28 mouse cellular contexts compared by ENCODE assay signal in genomic region chr5:91101742-91102141, GRCm38 (mm10). TPM values are rescaled to one million over a fixed set of nuclear protein-coding genes. Genes with fewer than 3 reads are reported as not detected.
DNase-seq lines count a peak whose midpoint lies in the region; ATAC-seq and TF ChIP-seq lines count a peak whose summit lies in the region.
"Had no signal": no experiment of that assay in that cellular context is flagged by ENCODE, and none has a peak within 500 bp of the region (broad histone marks: within the 10 kb centered on the region; RNA-seq: fewer than 3 reads in every experiment).

No protein-coding gene starts in this region.

- DNase-seq in forebrain, embryonic 14.5 days (ENCODE audit: low spot score): peak; percentile 6
- DNase-seq in forebrain, embryonic 10.5 days (ENCODE audit: extremely low spot score, low spot score): no peak
- peak; percentile 83 for DNase-seq in 3T3-L1 (ENCODE audit: low read depth, low spot score)
- peak; percentile 11 for DNase-seq in brain, embryonic 14.5 days (ENCODE audit: low read depth)
- DNase-seq in layer of hippocampus, adult 9-11 months: peak; percentile 35
- DNase-seq in spleen, adult 18-20 months: no peak
- DNase-seq in cerebellum, postnatal 36 days: no peak
- DNase-seq: adrenal gland, adult 2 months; cerebellum, adult 9-10 months; gastrocnemius, postnatal 36 days; heart, adult 2 months; heart, postnatal 14 days; kidney, postnatal 36 days; lung, adult 18-20 months; lung, postnatal 10 days; right cerebral cortex, adult 18-20 months had no signal

- no peaks in the 10 kb centered on the region for H3K4me1 ChIP-seq in forebrain, embryonic 14.5 days (ENCODE audit: control insufficient read depth, insufficient read depth, low read length)
- H3K4me1 ChIP-seq in forebrain, embryonic 10.5 days: no peaks in the 10 kb centered on the region
- 0 out of 2 replicates have a peak, but pooled peaks cover 2% of the 10 kb centered on the region for H3K4me1 ChIP-seq in intestine, embryonic 16.5 days (ENCODE audit: control insufficient read depth, insufficient read depth, low read length)
- H3K4me1 ChIP-seq: heart, embryonic 13.5 days; kidney, embryonic 15.5 days; limb, embryonic 13.5 days; liver, embryonic 12.5 days had no signal

- no peak for TF ChIP-seq CTCF in brain, embryonic 14.5 days (IDR thresholded peaks at IDR 0.05; ENCODE audit: borderline replicate concordance, extremely low read depth, insufficient read depth, insufficient read length)

- no peak overlapping the region for H3K4me2 ChIP-seq in forebrain, embryonic 14.5 days (ENCODE audit: low read length)
- H3K4me2 ChIP-seq in intestine, embryonic 16.5 days (ENCODE audit: low read depth, low read length): no peak overlapping the region
- H3K4me2 ChIP-seq: heart, embryonic 13.5 days; kidney, embryonic 15.5 days; limb, embryonic 13.5 days; liver, embryonic 12.5 days; midbrain, embryonic 11.5 days had no signal

- 90% methylated on average over 5 of the region's 5 CpGs for WGBS in forebrain, embryonic 14.5 days
- WGBS in forebrain, embryonic 10.5 days: 97% methylated on average over 5 of the region's 5 CpGs
- 95% methylated on average over 5 of the region's 5 CpGs for WGBS in intestine, embryonic 16.5 days

- no peak overlapping the region for H3K4me3 ChIP-seq in forebrain, embryonic 14.5 days (ENCODE audit: low read depth, low read length)
- no peak overlapping the region for H3K4me3 ChIP-seq in forebrain, embryonic 10.5 days
- H3K4me3 ChIP-seq in intestine, embryonic 16.5 days (ENCODE audit: low read length): no peak overlapping the region
- H3K4me3 ChIP-seq: heart, adult 2 months; heart, embryonic 13.5 days; kidney, embryonic 15.5 days; limb, embryonic 13.5 days; liver, embryonic 12.5 days had no signal

- no peak for ATAC-seq in forebrain, embryonic 14.5 days
- ATAC-seq in intestine, embryonic 16.5 days: no peak
- ATAC-seq: hindbrain, postnatal 0 days; intestine, postnatal 0 days; liver, embryonic 12.5 days had no signal

- no peaks in the 10 kb centered on the region for H3K36me3 ChIP-seq in forebrain, embryonic 14.5 days (ENCODE audit: control insufficient read depth, insufficient read depth, low read length)
- H3K36me3 ChIP-seq in forebrain, embryonic 10.5 days (replicated peaks): no peaks in the 10 kb centered on the region
- H3K36me3 ChIP-seq in intestine, embryonic 16.5 days (ENCODE audit: control insufficient read depth, insufficient read depth, low read length): no peaks in the 10 kb centered on the region
- H3K36me3 ChIP-seq: heart, embryonic 13.5 days; kidney, embryonic 15.5 days; limb, embryonic 13.5 days; liver, embryonic 12.5 days had no signal

- no peaks in the 10 kb centered on the region for H3K27me3 ChIP-seq in forebrain, embryonic 14.5 days (replicated peaks; ENCODE audit: control insufficient read depth, insufficient read depth, low read length)
- no peaks in the 10 kb centered on the region for H3K27me3 ChIP-seq in forebrain, embryonic 10.5 days (ENCODE audit: poor library complexity, severe bottlenecking)
- H3K27me3 ChIP-seq in intestine, embryonic 16.5 days (replicated peaks; ENCODE audit: control insufficient read depth, insufficient read depth, low read length): no peaks in the 10 kb centered on the region
- H3K27me3 ChIP-seq: heart, embryonic 13.5 days; kidney, embryonic 15.5 days; limb, embryonic 13.5 days; liver, embryonic 12.5 days had no signal

- H3K9me3 ChIP-seq in forebrain, embryonic 14.5 days (replicated peaks; ENCODE audit: control insufficient read depth, low read length): no peaks in the 10 kb centered on the region
- no peaks in the 10 kb centered on the region for H3K9me3 ChIP-seq in forebrain, embryonic 10.5 days
- no peaks in the 10 kb centered on the region for H3K9me3 ChIP-seq in intestine, embryonic 16.5 days (ENCODE audit: control insufficient read depth, low read length)
- H3K9me3 ChIP-seq: heart, embryonic 13.5 days; kidney, embryonic 15.5 days; limb, embryonic 13.5 days; liver, embryonic 12.5 days had no signal

- no peak overlapping the region for H3K9ac ChIP-seq in forebrain, embryonic 14.5 days (ENCODE audit: low read length)
- no peak overlapping the region for H3K9ac ChIP-seq in intestine, embryonic 16.5 days (ENCODE audit: low read depth, low read length)
- H3K9ac ChIP-seq: heart, embryonic 13.5 days; kidney, embryonic 15.5 days; limb, embryonic 13.5 days; liver, embryonic 12.5 days had no signal

- no peak overlapping the region for H3K27ac ChIP-seq in forebrain, embryonic 14.5 days (ENCODE audit: low read depth, low read length)
- H3K27ac ChIP-seq in forebrain, embryonic 10.5 days: no peak overlapping the region
- H3K27ac ChIP-seq in intestine, embryonic 16.5 days (ENCODE audit: low read length): no peak overlapping the region
- H3K27ac ChIP-seq: heart, adult 2 months; heart, embryonic 13.5 days; hindbrain, postnatal 0 days; kidney, embryonic 15.5 days; limb, embryonic 13.5 days; liver, embryonic 12.5 days had no signal

- no peak for TF ChIP-seq POLR2A in brain, embryonic 14.5 days (IDR thresholded peaks at IDR 0.05; ENCODE audit: borderline replicate concordance, extremely low read depth, insufficient read depth, insufficient read length, poor library complexity, severe bottlenecking)

RNA-seq across cellular contexts. Expression of gene Ereg, which starts 27.3 kb away (rescaled TPM):
- polyA plus RNA-seq in forebrain, embryonic 14.5 days (2014; fragmentation: Nextera tagmentation; extraction: Ambion mirVana): not detected in 2 replicates
- polyA plus RNA-seq in forebrain, embryonic 10.5 days (2016; fragmentation: Nextera tagmentation; extraction: Ambion mirVana): 0.07 TPM in 1 of 2 replicates, not detected in the other
- polyA plus RNA-seq in brain, embryonic 14.5 days (2012; rRNA removed): 0.01 and 0.03 TPM in 2 replicates
- polyA plus RNA-seq in intestine, embryonic 16.5 days (2015; fragmentation: Nextera tagmentation; extraction: Ambion mirVana): 1.3 and 1.5 TPM in 2 replicates
- polyA plus RNA-seq: adrenal gland, adult 2 months; forebrain, embryonic 11.5 days; hindbrain, embryonic 11.5 days; hindbrain, postnatal 0 days; kidney, embryonic 15.5 days; limb, embryonic 13.5 days; midbrain, embryonic 11.5 days; midbrain, postnatal 0 days; neural tube, embryonic 14.5 days had no signal

RNA-seq across cellular contexts. Expression of gene Areg, which starts 37.7 kb away (rescaled TPM):
- not detected in 2 replicates for polyA plus RNA-seq in forebrain, embryonic 14.5 days (2014; fragmentation: Nextera tagmentation; extraction: Ambion mirVana)
- polyA plus RNA-seq in forebrain, embryonic 10.5 days (2016; fragmentation: Nextera tagmentation; extraction: Ambion mirVana): not detected in 2 replicates
- 0.08 and 0.15 TPM in 2 replicates for polyA plus RNA-seq in brain, embryonic 14.5 days (2012; rRNA removed)
- polyA plus RNA-seq in intestine, embryonic 16.5 days (2015; fragmentation: Nextera tagmentation; extraction: Ambion mirVana): 2.9 and 3.8 TPM in 2 replicates
- polyA plus RNA-seq: adrenal gland, adult 2 months; heart, adult 2 months; hindbrain, embryonic 11.5 days; kidney, embryonic 15.5 days; liver, embryonic 12.5 days; midbrain, embryonic 11.5 days had no signal

Comparison
In these comparisons a context has a peak if more than half of its experiments do, and no peak if none do; other contexts are left out.
1. DNase-seq: peak in forebrain, embryonic 14.5 days (single experiment), 3T3-L1 (single experiment), brain, embryonic 14.5 days (single experiment) and layer of hippocampus, adult 9-11 months (single experiment); none in forebrain, embryonic 10.5 days (single experiment), spleen, adult 18-20 months (0 of 2) and cerebellum, postnatal 36 days (0 of 2).